Comparison of ENCODE assay signal across 1 mouse cellular context in genomic region chr4:46412113-46412512, GRCm38 (mm10).
TF ChIP-seq lines count a peak whose summit lies in the region.

No protein-coding gene starts in this region.

TF ChIP-seq in MEL, 35 proteins besides CTCF, POLR2A, EP300 and RAD21:
- TF ChIP-seq ETS1 (IDR thresholded peaks at IDR 0.05; ENCODE audit: low read depth, low read length) (no peak), ZNF384 (IDR thresholded peaks at IDR 0.05; ENCODE audit: low read depth, low read length) (peak; percentile 90), CHD2 (IDR thresholded peaks at IDR 0.05; ENCODE audit: low read length) (no peak)
